Mouse (Mus musculus): ENCODE results near the gene Mrtfb. TPM values are rescaled to one million over a fixed set of nuclear protein-coding genes. Genes with fewer than 3 reads are reported as not detected.

Gene Mrtfb
- total RNA-seq, 2 experiments from 2014 or later, result 40.7 to 43.5 TPM

DNA sequence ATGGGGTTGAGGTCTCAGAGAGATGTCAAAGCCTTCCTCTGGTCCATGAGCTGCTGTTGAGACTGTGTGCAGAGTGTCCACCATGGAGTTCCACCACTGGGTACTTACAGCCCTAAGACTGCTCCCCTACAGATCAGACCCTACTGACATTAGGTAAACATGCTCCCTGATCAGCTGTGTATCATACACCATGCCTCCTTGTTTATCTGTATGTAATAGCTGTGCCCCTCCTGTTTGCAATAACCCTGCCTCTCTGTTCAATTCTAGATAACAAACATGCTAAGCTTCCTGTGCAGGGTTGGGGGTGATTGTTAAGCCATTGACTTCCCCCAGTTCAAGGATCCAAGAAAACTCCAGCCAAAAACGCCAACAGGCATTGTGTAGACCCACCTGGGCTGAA is 174.7 kb downstream of the Mrtfb start:
- DNase-seq (ENCODE audit: low spot score in 2 of 2), result no peak

GRCm38 (mm10) chr16:13435627-13436026 is 179.3 kb downstream of the Mrtfb start:
- no peak for DNase-seq (ENCODE audit: low spot score in 2 of 2)

DNA sequence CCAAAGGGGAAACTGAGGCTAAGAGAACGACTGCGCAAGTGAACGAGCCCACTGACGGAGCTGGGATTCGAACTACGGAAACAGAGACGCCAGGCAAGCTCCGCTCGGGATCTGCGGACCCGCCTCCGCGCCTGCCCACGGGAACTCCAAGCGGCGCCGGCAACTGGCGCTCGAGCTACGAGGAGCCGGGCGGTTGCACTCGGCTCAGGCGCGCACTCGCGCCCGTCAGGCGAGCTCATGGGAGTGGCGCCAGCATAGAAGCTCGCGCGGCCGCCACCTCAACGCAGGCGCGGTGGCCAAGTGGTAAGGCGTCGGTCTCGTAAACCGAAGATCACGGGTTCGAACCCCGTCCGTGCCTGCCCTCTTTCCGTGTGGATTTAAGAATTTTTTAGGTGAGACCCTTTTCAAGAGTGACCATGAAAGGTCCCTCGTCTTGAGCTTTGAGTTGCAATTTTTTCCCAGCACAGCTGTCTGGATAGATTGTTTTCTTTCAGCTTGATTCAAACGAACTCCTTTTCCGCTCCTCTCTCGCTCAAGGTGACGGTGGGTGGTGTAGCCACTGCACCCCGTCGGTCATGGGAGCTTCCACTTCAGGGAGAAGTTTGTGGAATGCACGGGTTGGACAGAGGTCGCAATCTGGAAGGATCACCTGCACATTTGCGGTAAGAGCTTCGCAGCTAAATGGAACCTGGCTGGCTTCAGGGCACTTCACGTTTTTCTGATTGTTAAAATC is 180.9 kb downstream of the Mrtfb start:
- peak; percentile 95 to 98 for DNase-seq (ENCODE audit: low spot score in 2 of 2)

DNA sequence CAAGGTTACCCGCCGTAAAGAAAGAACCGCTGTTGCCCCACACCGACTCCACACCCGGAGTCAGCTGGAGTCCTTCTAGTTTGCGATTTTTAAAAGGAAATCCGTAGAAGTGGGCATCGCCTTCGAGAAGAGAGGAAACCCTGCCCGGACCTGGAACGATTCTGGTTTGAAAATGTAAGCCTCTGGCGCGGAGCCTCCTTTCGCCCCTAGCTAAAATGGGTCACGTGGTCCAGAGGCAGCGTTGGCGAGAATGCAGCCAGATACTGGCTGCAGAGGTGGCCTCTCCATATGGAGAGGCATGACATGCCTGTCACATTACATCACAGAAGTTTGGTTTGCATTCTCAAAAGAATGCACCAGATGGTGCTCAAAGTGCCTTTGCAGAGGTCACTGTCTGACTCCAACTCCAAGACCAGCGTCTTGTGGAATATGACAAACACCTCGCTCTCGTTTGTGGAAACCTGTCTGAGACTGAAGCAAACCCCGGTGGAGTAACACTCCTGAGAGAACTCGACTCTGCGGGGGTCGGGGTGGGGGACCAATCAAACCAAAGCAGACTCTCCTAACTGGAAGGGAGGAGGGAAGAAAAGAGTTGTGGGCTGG is 181.6 kb downstream of the Mrtfb start:
- peak in 1 of 2 experiments; percentile 19 for DNase-seq (ENCODE audit: low spot score in 2 of 2)

GRCm38 (mm10) chr16:13440468-13440867 is 184.2 kb downstream of the Mrtfb start:
- no peak for DNase-seq (ENCODE audit: low spot score in 2 of 2)

DNA sequence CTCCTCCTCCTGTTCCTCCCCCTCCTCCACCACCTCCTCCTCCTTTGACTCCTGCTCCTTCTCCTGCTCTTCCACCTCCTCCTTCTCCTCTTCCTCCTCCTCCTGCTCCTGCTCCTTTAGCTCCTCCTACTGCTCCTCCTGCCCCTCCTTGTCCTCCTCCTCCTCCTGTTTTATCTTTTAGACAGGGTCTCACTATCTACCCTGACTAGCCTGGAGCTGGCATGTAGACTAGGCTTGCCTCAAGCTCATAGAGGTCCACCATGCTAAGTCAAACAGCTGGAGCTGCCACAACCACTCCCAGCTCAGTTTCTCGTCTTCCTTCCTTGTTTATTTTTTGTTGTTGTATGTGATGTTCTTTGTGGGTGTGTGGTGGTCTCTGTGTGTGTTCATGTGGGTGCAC is 187.5 kb downstream of the Mrtfb start:
- no peak for DNase-seq (ENCODE audit: low spot score in 2 of 2)

- DNase-seq (ENCODE audit: low spot score in 2 of 2), result no peak
These were observed 189.2 kb downstream of the Mrtfb start for GRCm38 (mm10) chr16:13445461-13445860.

- no peak for DNase-seq (ENCODE audit: low spot score in 2 of 2)
These were observed 190.2 kb downstream of the Mrtfb start for GRCm38 (mm10) chr16:13446488-13446887.

GRCm38 (mm10) chr16:13446971-13447283 is 190.6 kb downstream of the Mrtfb start:
- no peak for DNase-seq (ENCODE audit: low spot score in 2 of 2)

- peak; percentile 30 to 42 for DNase-seq (ENCODE audit: low spot score in 2 of 2)
These were observed 191.2 kb downstream of the Mrtfb start for GRCm38 (mm10) chr16:13447284-13448050.

GRCm38 (mm10) chr16:13448051-13448705 is 191.9 kb downstream of the Mrtfb start:
- DNase-seq (ENCODE audit: low spot score in 2 of 2), result peak; percentile 10 to 17

- no peak for DNase-seq (ENCODE audit: low spot score in 2 of 2)
These were observed 192.4 kb downstream of the Mrtfb start for GRCm38 (mm10) chr16:13448706-13449090.

GRCm38 (mm10) chr16:13449491-13449890 is 193.2 kb downstream of the Mrtfb start:
- DNase-seq (ENCODE audit: low spot score in 2 of 2), result no peak

DNA sequence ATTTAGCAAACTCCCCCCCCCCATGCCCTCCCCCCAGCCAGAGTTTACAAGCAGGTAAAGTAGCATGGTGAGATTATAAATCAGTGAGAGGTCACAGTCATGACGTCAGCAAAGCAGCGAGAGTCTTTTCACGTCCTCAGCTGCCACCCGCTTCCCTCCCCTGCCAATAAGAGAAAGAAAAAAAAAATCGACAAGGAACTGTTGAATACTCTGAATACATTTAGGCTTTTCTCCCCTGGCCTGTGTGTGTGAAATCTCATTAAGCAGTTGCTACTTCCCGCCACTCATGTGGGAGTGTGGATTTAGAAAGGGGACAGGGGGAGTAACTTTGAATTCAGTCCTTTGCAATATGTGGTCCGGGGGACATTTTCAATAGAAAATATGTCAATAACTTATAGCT is 194.6 kb downstream of the Mrtfb start:
- no peak for DNase-seq (ENCODE audit: low spot score in 2 of 2)

- no peak for DNase-seq (ENCODE audit: low spot score in 2 of 2)
These were observed 195.7 kb downstream of the Mrtfb start for GRCm38 (mm10) chr16:13451991-13452390.

- DNase-seq (ENCODE audit: low spot score in 2 of 2), result no peak
These were observed 196.4 kb downstream of the Mrtfb start for GRCm38 (mm10) chr16:13452661-13453060.

DNA sequence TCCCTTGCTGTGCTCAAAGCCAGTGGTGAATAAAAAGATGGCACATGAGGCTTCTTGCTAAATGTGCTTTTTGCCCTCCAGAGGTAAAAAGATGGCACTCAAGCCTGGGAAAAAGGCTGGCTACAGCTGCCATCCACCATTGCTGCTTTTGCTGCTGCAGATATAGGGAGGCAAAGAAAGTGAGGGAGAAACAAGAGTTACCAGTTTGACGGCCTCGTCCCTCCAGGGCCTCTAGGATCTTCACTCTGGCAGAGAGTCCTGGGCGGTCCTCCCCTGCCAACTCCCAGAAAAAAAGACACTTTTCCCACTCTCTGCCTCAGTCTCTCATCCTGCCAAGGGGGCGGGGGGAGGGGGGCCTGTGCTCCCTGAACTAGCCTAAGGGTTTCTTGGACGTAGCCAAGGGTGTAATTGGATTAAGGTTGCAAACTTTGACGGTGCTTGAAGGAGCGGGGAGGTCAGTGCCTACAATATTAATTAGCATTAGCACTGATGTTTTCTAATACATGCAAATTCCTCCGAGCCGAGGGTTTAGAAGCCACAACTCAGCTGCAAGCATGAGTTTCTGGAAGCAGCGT is 197.8 kb downstream of the Mrtfb start:
- DNase-seq (ENCODE audit: low spot score in 2 of 2), result no peak

GRCm38 (mm10) chr16:13455560-13455959 is 199.3 kb downstream of the Mrtfb start:
- DNase-seq (ENCODE audit: low spot score in 2 of 2), result no peak

- DNase-seq (ENCODE audit: low spot score in 2 of 2), result no peak
These were observed 202.3 kb downstream of the Mrtfb start for GRCm38 (mm10) chr16:13458556-13458955.

DNA sequence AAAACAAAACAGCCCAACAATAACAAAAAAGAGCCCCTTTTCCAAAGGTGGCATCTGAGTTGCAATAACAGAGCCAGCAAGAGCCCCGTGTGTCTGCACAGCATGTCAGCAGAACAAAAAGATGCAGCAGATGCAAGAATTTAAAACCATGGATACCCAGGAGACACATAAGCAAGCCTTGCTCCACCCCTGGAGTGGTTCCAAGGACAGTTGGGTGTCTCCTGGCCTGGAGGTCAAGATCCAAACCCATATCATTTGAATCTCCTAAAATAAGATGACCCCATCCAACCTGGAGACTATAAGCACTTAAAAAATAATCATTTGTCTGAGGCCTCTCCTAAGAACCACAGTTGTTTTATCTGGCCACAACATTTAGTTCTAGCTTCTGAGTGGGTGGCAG is 203.8 kb downstream of the Mrtfb start:
- DNase-seq (ENCODE audit: low spot score in 2 of 2), result no peak

GRCm38 (mm10) chr16:13460777-13461408 is 204.6 kb downstream of the Mrtfb start:
- no peak for DNase-seq (ENCODE audit: low spot score in 2 of 2)
